Mouse (Mus musculus): ENCODE results near the gene Morc1. TPM values are rescaled to one million over a fixed set of nuclear protein-coding genes. Genes with fewer than 3 reads are reported as not detected.

The Morc1 gene
- polyA plus RNA-seq, 1 experiment from 2014 or later = not detected

- Histone ChIP-seq H3K9me3 (replicated peaks) (no peaks in the 10 kb centered on the region), H3K4me1 (no peaks in the 10 kb centered on the region), H3K36me3 (no peaks in the 10 kb centered on the region), H3K27me3 (ENCODE audit: low read depth, poor library complexity, severe bottlenecking) (no peaks in the 10 kb centered on the region), H3K27ac (replicated peaks) (no peak overlapping the region), H3K4me3 (no peak overlapping the region)
- no peak for DNase-seq (ENCODE audit: low spot score)
- 83% methylated on average over 2 of the region's 2 CpGs for WGBS
These were observed 245.2 kb downstream of the Morc1 start for GRCm38 (mm10) chr16:48676205-48676604.

GRCm38 (mm10) chr16:48677381-48677780 lies 246.3 kb downstream of the Morc1 start:
- Histone ChIP-seq H3K4me3 (no peak overlapping the region), H3K4me1 (no peaks in the 10 kb centered on the region), H3K36me3 (no peaks in the 10 kb centered on the region), H3K9me3 (replicated peaks) (no peaks in the 10 kb centered on the region), H3K27ac (replicated peaks) (no peak overlapping the region), H3K27me3 (ENCODE audit: low read depth, poor library complexity, severe bottlenecking) (no peaks in the 10 kb centered on the region)
- 91% methylated on average over 5 of the region's 5 CpGs for WGBS
- DNase-seq (ENCODE audit: low spot score) = no peak

DNA sequence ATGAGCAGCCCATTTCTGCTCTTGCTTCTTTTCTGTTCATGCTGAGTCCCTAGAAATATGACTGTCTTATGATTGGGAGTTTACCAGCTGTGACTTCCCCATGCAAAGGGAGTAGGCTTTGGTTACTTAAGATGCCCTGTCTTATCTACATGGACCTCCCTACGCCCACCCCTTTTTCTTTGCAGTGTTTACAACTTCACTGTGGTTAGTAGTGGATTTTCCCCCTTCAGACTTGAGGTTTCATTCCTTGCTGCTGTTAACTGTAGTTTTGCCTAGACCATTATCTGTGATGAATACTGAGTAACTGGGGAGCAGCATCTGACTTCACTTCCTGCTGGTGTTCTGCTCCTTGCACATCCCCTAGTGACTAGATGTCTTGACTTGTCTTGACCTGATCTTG lies 247.0 kb downstream of the Morc1 start:
- Histone ChIP-seq H3K27ac (replicated peaks) (no peak overlapping the region), H3K4me3 (no peak overlapping the region), H3K4me1 (no peaks in the 10 kb centered on the region), H3K36me3 (no peaks in the 10 kb centered on the region), H3K27me3 (ENCODE audit: low read depth, poor library complexity, severe bottlenecking) (no peaks in the 10 kb centered on the region), H3K9me3 (replicated peaks) (no peaks in the 10 kb centered on the region)
- no peak for DNase-seq (ENCODE audit: low spot score)
- 86% methylated on average over 1 of the region's 1 CpGs for WGBS

Other genes with a start within 250 kb of the Morc1 start
- not detected in 2 replicates for gene Dppa4, start 147.5 kb upstream of the Morc1 start, polyA plus RNA-seq (2016; fragmentation: Nextera tagmentation; extraction: Ambion mirVana)
- gene Dppa2, start 127.3 kb upstream of the Morc1 start, polyA plus RNA-seq (2016; fragmentation: Nextera tagmentation; extraction: Ambion mirVana) = not detected in 2 replicates
- gene Gm5485, start 18.8 kb upstream of the Morc1 start, polyA plus RNA-seq (2016; fragmentation: Nextera tagmentation; extraction: Ambion mirVana) = not detected in 2 replicates

Measured in midbrain, embryonic 10.5 days (tissue).